Mouse (Mus musculus) intestine, embryonic 15.5 days (tissue): Measurements from ENCODE around the gene Gm17402. TPM values are rescaled to one million over a fixed set of nuclear protein-coding genes. Genes with fewer than 3 reads are reported as not detected.

ENCODE experiments used
- ATAC-seq: fragments of 200-750 bp; cut with Nextera tagmentation; 2 replicates; pipeline ENCODE4 v1.8.0; 2017; ENCODE audit warnings: moderate TSS enrichment, moderate library complexity
- H3K27ac ChIP-seq: fragments of 300-500 bp; sonication (generic); 2 replicates; pipeline ENCODE4 v1.5.1; 2015; ENCODE audit warnings: mild to moderate bottlenecking, inconsistent platforms
- H3K27me3 ChIP-seq: fragments of 300-500 bp; sonication (generic); replicated peaks from 2 replicates; pipeline ENCODE4 v1.6.1; 2015; ENCODE audit warnings: inconsistent platforms
- H3K36me3 ChIP-seq: fragments of 300-500 bp; sonication (generic); 2 replicates; pipeline ENCODE4 v1.6.1; 2015; ENCODE audit warnings: inconsistent platforms
- H3K4me1 ChIP-seq: fragments of 300-500 bp; sonication (generic); replicated peaks from 2 replicates; pipeline ENCODE4 v1.6.1; 2015; ENCODE audit warnings: inconsistent platforms
- H3K4me2 ChIP-seq: fragments of 300-500 bp; sonication (generic); replicated peaks from 2 replicates; pipeline ENCODE4 v1.6.1; 2015; ENCODE audit warnings: mild to moderate bottlenecking, inconsistent platforms
- H3K4me3 ChIP-seq: fragments of 300-500 bp; sonication (generic); replicated peaks from 2 replicates; pipeline ENCODE4 v1.5.1; 2015; ENCODE audit warnings: inconsistent platforms
- H3K9ac ChIP-seq: fragments of 300-500 bp; sonication (generic); 2 replicates; pipeline ENCODE4 v1.6.1; 2015; ENCODE audit warnings: inconsistent platforms
- H3K9me3 ChIP-seq: fragments of 300-500 bp; sonication (generic); 2 replicates; pipeline ENCODE4 v1.6.1; 2016; ENCODE audit warnings: inconsistent platforms
- WGBS: fragments of 180-500 bp; shearing (Covaris S2); methylation state at CpG from one replicate; pipeline ENCODE4 v1.1.7; 2015; 5-methylcytosine and 5-hydroxymethylcytosine counted together
- polyA plus RNA-seq: library from polyadenylated mRNA; unstranded; fragments of >200 nt; fragmentation: Nextera tagmentation; extraction: Ambion mirVana; gene quantifications from 2 replicates; pipeline ENCODE4 v1.2.1, GENCODE M21; 2015

Gene Gm17402
- not detected in 2 replicates for polyA plus RNA-seq

DNA sequence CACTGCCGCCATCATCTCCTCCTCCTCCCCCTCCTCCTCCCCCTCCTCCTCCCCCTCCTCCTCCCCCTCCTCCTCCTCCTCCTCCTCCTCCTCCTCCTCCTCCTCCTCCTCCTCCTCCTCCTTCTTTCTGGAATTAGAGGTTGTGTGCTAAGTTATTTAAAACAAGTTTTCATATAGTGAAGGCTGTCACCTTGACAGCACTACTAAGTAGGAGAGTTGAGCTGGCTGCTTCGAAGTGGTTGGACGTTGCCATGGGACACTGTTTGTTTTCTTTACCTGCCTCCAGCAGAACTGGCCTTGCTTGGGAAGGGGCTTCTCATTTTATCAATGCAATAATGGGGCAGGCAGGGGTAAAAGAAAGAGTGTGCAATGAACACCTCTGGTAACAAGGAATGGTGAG, at the start of gene Gm17402:
Gene Gm17402 (minus strand): TSS at position 101 of the 400 bp plus-strand sequence.
- Histone ChIP-seq H3K9ac (peak within 1 kb of the TSS; percentile 44), H3K4me3 (peak within 1 kb of the TSS; percentile 47), H3K4me1 (no peaks in the 10 kb centered on the region), H3K9me3 (no peaks in the 10 kb centered on the region), H3K27me3 (no peaks in the 10 kb centered on the region), H3K4me2 (peak within 1 kb of the TSS; percentile 87), H3K36me3 (no peaks in the 10 kb centered on the region), H3K27ac (no peak within 1 kb of the TSS)
- ATAC-seq = no peak
- WGBS = 28% methylated on average over 3 of the region's 3 CpGs

GRCm38 (mm10) chr3:67378215-67378614, 3.3 kb upstream of the Gm17402 start:
- no peaks in the 10 kb centered on the region for H3K9me3 ChIP-seq
- no peak for ATAC-seq
- H3K9ac ChIP-seq = no peak overlapping the region
- H3K27ac ChIP-seq = no peak overlapping the region
- H3K36me3 ChIP-seq = no peaks in the 10 kb centered on the region
- no peak overlapping the region for H3K4me2 ChIP-seq
- no peaks in the 10 kb centered on the region for H3K4me1 ChIP-seq
- H3K27me3 ChIP-seq = no peaks in the 10 kb centered on the region
- no peak overlapping the region for H3K4me3 ChIP-seq

DNA sequence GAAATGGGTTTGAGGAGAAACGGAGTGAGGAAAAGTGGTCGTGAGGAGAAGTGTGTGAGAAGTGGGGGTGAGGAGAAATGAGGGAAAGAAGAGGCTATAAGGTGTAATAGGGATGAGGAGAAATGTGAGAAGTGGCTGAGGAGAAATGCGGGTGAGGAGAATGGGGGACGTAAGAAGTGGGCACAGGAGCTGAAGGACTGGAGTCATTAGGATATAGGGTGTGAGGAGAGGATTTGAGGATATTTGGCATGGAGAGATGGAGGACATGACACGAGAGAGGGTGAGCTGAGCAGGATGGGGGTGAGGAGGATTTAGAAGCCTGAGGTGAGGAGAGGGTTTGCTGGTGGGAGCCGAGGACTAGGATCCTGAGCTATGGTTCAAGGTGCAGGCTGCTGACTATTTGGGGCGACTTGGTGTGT, 594 bp downstream of the Gm17402 start:
- peak overlapping the region; percentile 44 for H3K9ac ChIP-seq
- peak overlapping the region; percentile 87 for H3K4me2 ChIP-seq
- 29% methylated on average over 7 of the region's 7 CpGs for WGBS
- H3K4me3 ChIP-seq = peak overlapping the region; percentile 47
- no peak overlapping the region for H3K27ac ChIP-seq
- H3K27me3 ChIP-seq = no peaks in the 10 kb centered on the region
- H3K36me3 ChIP-seq = no peaks in the 10 kb centered on the region
- ATAC-seq = peak; percentile 59
- no peaks in the 10 kb centered on the region for H3K9me3 ChIP-seq
- H3K4me1 ChIP-seq = no peaks in the 10 kb centered on the region

- H3K4me1 ChIP-seq = no peaks in the 10 kb centered on the region
- peak within 1 kb of the TSS; percentile 44 for H3K9ac ChIP-seq
- H3K9me3 ChIP-seq = no peaks in the 10 kb centered on the region
- no peaks in the 10 kb centered on the region for H3K27me3 ChIP-seq
- H3K4me2 ChIP-seq = peak within 1 kb of the TSS; percentile 87
- H3K27ac ChIP-seq = no peak within 1 kb of the TSS
- WGBS = under 1% methylated on average over 35 of the region's 35 CpGs
- peak; percentile 100 for ATAC-seq
- no peaks in the 10 kb centered on the region for H3K36me3 ChIP-seq
- peak within 1 kb of the TSS; percentile 47 for H3K4me3 ChIP-seq
Observed at GRCm38 (mm10) chr3:67373872-67374271, 1.1 kb downstream of the Gm17402 start, which contains the start of gene Mlf1. Gene Mlf1, plus strand, starts transcription at chr3:67374097.

DNA sequence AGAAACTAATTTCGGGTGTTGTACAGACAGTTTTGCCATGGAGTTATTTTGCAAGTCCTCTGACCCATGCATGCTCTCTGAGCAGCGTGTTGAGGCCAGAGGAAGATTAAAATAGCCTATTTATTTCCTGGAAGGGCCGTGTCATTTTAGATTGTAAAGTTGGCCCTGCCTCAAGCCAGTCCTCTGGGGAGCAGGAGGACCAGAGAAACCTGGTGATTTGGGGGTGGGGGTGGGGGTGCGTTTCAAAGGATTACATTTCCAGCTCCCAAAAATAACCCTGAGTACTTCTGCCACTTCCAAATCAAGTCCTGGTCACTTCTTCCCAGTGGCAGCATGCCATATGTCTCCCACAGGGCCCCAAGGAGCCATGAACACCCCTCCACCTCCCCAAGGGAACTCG, 2.2 kb downstream of the Gm17402 start:
- Histone ChIP-seq H3K36me3 (no peaks in the 10 kb centered on the region), H3K9ac (no peak overlapping the region), H3K4me2 (no peak overlapping the region), H3K4me1 (no peaks in the 10 kb centered on the region), H3K9me3 (no peaks in the 10 kb centered on the region), H3K27me3 (no peaks in the 10 kb centered on the region), H3K27ac (no peak overlapping the region), H3K4me3 (no peak overlapping the region)
- ATAC-seq = no peak
- 59% methylated on average over 5 of the region's 5 CpGs for WGBS

DNA sequence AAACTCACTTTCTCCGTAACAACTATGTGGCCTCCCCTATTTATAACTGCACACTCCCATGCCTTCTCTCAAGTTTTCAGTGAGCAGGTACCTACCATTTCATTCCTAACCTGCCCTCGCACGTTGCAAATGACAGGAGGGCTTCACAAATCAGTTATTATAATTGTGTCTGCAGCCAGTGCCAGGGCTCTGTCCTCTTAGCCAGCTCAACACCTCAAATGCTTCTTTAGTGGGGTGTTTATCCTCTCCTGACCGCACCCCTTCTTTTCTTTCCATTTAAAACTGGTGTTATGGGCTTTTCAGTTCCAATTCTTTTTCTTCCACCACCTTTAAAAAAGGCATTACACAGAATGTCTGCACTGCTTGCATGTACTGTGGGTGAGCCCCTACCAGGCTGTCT, 2.8 kb downstream of the Gm17402 start:
- Histone ChIP-seq H3K36me3 (no peaks in the 10 kb centered on the region), H3K4me2 (no peak overlapping the region), H3K9ac (no peak overlapping the region), H3K4me3 (no peak overlapping the region), H3K27me3 (no peaks in the 10 kb centered on the region), H3K9me3 (no peaks in the 10 kb centered on the region), H3K4me1 (no peaks in the 10 kb centered on the region), H3K27ac (no peak overlapping the region)
- 72% methylated on average over 4 of the region's 4 CpGs for WGBS
- ATAC-seq = no peak

- no peak overlapping the region for H3K27ac ChIP-seq
- no peaks in the 10 kb centered on the region for H3K4me1 ChIP-seq
- WGBS = 73% methylated on average over 5 of the region's 5 CpGs
- H3K9ac ChIP-seq = no peak overlapping the region
- no peaks in the 10 kb centered on the region for H3K27me3 ChIP-seq
- no peaks in the 10 kb centered on the region for H3K9me3 ChIP-seq
- H3K36me3 ChIP-seq = no peaks in the 10 kb centered on the region
- ATAC-seq = no peak
- no peak overlapping the region for H3K4me2 ChIP-seq
- no peak overlapping the region for H3K4me3 ChIP-seq
Observed at GRCm38 (mm10) chr3:67369407-67370079, 5.4 kb downstream of the Gm17402 start.

- H3K36me3 ChIP-seq = no peaks in the 10 kb centered on the region
- H3K9ac ChIP-seq = no peak overlapping the region
- H3K27ac ChIP-seq = no peak overlapping the region
- H3K4me2 ChIP-seq = no peak overlapping the region
- H3K9me3 ChIP-seq = no peaks in the 10 kb centered on the region
- ATAC-seq = no peak
- no peaks in the 10 kb centered on the region for H3K27me3 ChIP-seq
- H3K4me1 ChIP-seq = no peaks in the 10 kb centered on the region
- 84% methylated on average over 6 of the region's 6 CpGs for WGBS
- no peak overlapping the region for H3K4me3 ChIP-seq
Observed at GRCm38 (mm10) chr3:67367481-67367880, 7.5 kb downstream of the Gm17402 start.

GRCm38 (mm10) chr3:67366087-67366892, 8.7 kb downstream of the Gm17402 start:
- H3K4me2 ChIP-seq = no peak overlapping the region
- no peak overlapping the region for H3K4me3 ChIP-seq
- H3K27ac ChIP-seq = no peak overlapping the region
- H3K9me3 ChIP-seq = no peaks in the 10 kb centered on the region
- H3K36me3 ChIP-seq = no peaks in the 10 kb centered on the region
- H3K9ac ChIP-seq = no peak overlapping the region
- 77% methylated on average over 4 of the region's 4 CpGs for WGBS
- no peaks in the 10 kb centered on the region for H3K4me1 ChIP-seq
- no peaks in the 10 kb centered on the region for H3K27me3 ChIP-seq
- ATAC-seq = no peak

- Histone ChIP-seq H3K4me3 (no peak overlapping the region), H3K4me1 (no peaks in the 10 kb centered on the region), H3K9ac (no peak overlapping the region), H3K27ac (no peak overlapping the region), H3K36me3 (no peaks in the 10 kb centered on the region), H3K9me3 (no peaks in the 10 kb centered on the region), H3K27me3 (no peaks in the 10 kb centered on the region), H3K4me2 (no peak overlapping the region)
- ATAC-seq = no peak
- WGBS = 87% methylated on average over 7 of the region's 7 CpGs
Observed at GRCm38 (mm10) chr3:67358376-67358775, 16.6 kb downstream of the Gm17402 start.

DNA sequence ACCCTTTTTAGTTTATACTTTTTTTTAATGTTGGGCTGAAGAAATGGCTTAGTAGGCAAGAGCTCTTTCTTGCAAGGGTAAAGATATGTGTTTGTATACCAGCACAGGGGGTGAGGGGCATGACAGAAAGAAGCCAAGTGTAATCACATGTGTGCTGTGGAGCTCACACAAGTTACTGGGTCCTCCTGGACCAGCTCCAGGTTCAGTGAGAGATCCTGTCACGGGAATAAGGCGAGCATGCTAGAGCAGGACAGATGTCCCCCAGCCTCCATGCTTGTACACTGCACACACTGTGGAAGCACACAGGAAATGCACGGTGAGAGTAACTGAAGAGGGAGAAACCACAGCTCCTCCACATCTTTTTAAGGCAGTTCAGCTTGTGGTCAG, 22.2 kb downstream of the Gm17402 start:
- Histone ChIP-seq H3K27ac (no peak overlapping the region), H3K4me1 (no peaks in the 10 kb centered on the region), H3K9ac (no peak overlapping the region), H3K4me2 (no peak overlapping the region), H3K9me3 (no peaks in the 10 kb centered on the region), H3K4me3 (no peak overlapping the region), H3K36me3 (no peaks in the 10 kb centered on the region), H3K27me3 (no peaks in the 10 kb centered on the region)
- 90% methylated on average over 3 of the region's 3 CpGs for WGBS
- no peak for ATAC-seq

- no peaks in the 10 kb centered on the region for H3K27me3 ChIP-seq
- H3K4me3 ChIP-seq = no peak overlapping the region
- no peak for ATAC-seq
- H3K36me3 ChIP-seq = no peaks in the 10 kb centered on the region
- H3K27ac ChIP-seq = no peak overlapping the region
- no peak overlapping the region for H3K9ac ChIP-seq
- H3K9me3 ChIP-seq = no peaks in the 10 kb centered on the region
- 11% methylated on average over 3 of the region's 5 CpGs for WGBS
- H3K4me2 ChIP-seq = no peak overlapping the region
- H3K4me1 ChIP-seq = no peaks in the 10 kb centered on the region
Observed at GRCm38 (mm10) chr3:67352128-67352762, 22.7 kb downstream of the Gm17402 start.
